ENCODE assay signal across 9 mouse cellular contexts in genomic region chr4:152697247-152697960, GRCm38 (mm10).
A peak's percentile ranks its signal among the peaks of the same experiment; 100 is the strongest.
DNase-seq lines count a peak whose midpoint lies in the region; ATAC-seq and TF ChIP-seq lines count a peak whose summit lies in the region.
"Had no signal": no experiment of that assay in that cellular context is flagged by ENCODE, and none has a peak within 500 bp of the region (broad histone marks: within the 10 kb centered on the region; RNA-seq: fewer than 3 reads in every experiment).

No protein-coding gene starts in this region.

- no peak for TF ChIP-seq CTCF in lung, postnatal 0 days (IDR thresholded peaks at IDR 0.05)

- 20% methylated on average over 22 of the region's 22 CpGs for WGBS in lung, embryonic 15.5 days
- 19% methylated on average over 22 of the region's 22 CpGs for WGBS in lung, postnatal 0 days
- WGBS in forebrain, embryonic 12.5 days = 29% methylated on average over 22 of the region's 22 CpGs

- H3K27me3 ChIP-seq in lung, embryonic 15.5 days = no peaks in the 10 kb centered on the region
- no peaks in the 10 kb centered on the region for H3K27me3 ChIP-seq in lung, postnatal 0 days (replicated peaks; ENCODE audit: insufficient read depth, low read length)
- 0 out of 2 replicates have a peak, but pooled peaks cover 10% of the 10 kb centered on the region for H3K27me3 ChIP-seq in forebrain, embryonic 12.5 days

- no peak overlapping the region for H3K27ac ChIP-seq in lung, embryonic 15.5 days
- H3K27ac ChIP-seq in lung, postnatal 0 days (ENCODE audit: low read length) = no peak overlapping the region
- H3K27ac ChIP-seq in forebrain, embryonic 12.5 days = peak overlapping the region; percentile 74
- H3K27ac ChIP-seq: limb, embryonic 12.5 days had no signal

- intact Hi-C loops in left cerebral cortex, postnatal 25 days (cut with DNase I) = no loop called here

- no peak overlapping the region for H3K9ac ChIP-seq in lung, embryonic 15.5 days
- H3K9ac ChIP-seq in lung, postnatal 0 days (replicated peaks; ENCODE audit: low read depth) = no peak overlapping the region
- H3K9ac ChIP-seq in forebrain, embryonic 12.5 days = 0 out of 2 replicates have a peak overlapping the region, but pooled peaks have one; percentile 4
- H3K9ac ChIP-seq: limb, embryonic 12.5 days had no signal

- H3K4me2 ChIP-seq in lung, embryonic 15.5 days = no peak overlapping the region
- H3K4me2 ChIP-seq in lung, postnatal 0 days (replicated peaks; ENCODE audit: low read depth, low read length) = no peak overlapping the region
- peak overlapping the region; percentile 22 for H3K4me2 ChIP-seq in forebrain, embryonic 12.5 days
- H3K4me2 ChIP-seq: limb, embryonic 12.5 days had no signal

- H3K9me3 ChIP-seq in lung, embryonic 15.5 days = no peaks in the 10 kb centered on the region
- H3K9me3 ChIP-seq in lung, postnatal 0 days (ENCODE audit: low read length) = no peaks in the 10 kb centered on the region
- 0 out of 2 replicates have a peak, but pooled peaks cover 5% of the 10 kb centered on the region for H3K9me3 ChIP-seq in forebrain, embryonic 12.5 days

- H3K36me3 ChIP-seq in lung, embryonic 15.5 days = no peaks in the 10 kb centered on the region
- H3K36me3 ChIP-seq in lung, postnatal 0 days (ENCODE audit: insufficient read depth, low read length) = no peaks in the 10 kb centered on the region
- H3K36me3 ChIP-seq in forebrain, embryonic 12.5 days (replicated peaks) = no peaks in the 10 kb centered on the region
- H3K36me3 ChIP-seq: limb, embryonic 12.5 days had no signal

- no peaks in the 10 kb centered on the region for H3K4me1 ChIP-seq in lung, embryonic 15.5 days
- no peaks in the 10 kb centered on the region for H3K4me1 ChIP-seq in lung, postnatal 0 days (ENCODE audit: insufficient read depth, low read depth, low read length)
- peaks cover 31% of the 10 kb centered on the region for H3K4me1 ChIP-seq in forebrain, embryonic 12.5 days
- H3K4me1 ChIP-seq: limb, embryonic 12.5 days had no signal

- H3K4me3 ChIP-seq in lung, embryonic 15.5 days = no peak overlapping the region
- H3K4me3 ChIP-seq in lung, postnatal 0 days (ENCODE audit: low read depth, low read length) = no peak overlapping the region
- H3K4me3 ChIP-seq in forebrain, embryonic 12.5 days (replicated peaks) = no peak overlapping the region
- H3K4me3 ChIP-seq: erythroblast, embryonic 14.5 days; limb, embryonic 12.5 days had no signal

- no peak for DNase-seq in lung, postnatal 0 days (ENCODE audit: low spot score)
- DNase-seq in left cerebral cortex, postnatal 25 days (ENCODE audit: low spot score in 2 of 2) = peak; percentile 8 to 36
- DNase-seq in right cerebral cortex, postnatal 25 days = peak; percentile 21
- no peak for DNase-seq in thymus, postnatal 14 days

- no peak for TF ChIP-seq EP300 in lung, postnatal 0 days (IDR thresholded peaks at IDR 0.05)

- peak; percentile 44; the same call in 1 of the 2 replicates for ATAC-seq in lung, embryonic 15.5 days (ENCODE audit: borderline replicate concordance, extremely low read depth, low FRiP score, low TSS enrichment)
- ATAC-seq in lung, postnatal 0 days = no peak
- ATAC-seq in forebrain, embryonic 12.5 days (ENCODE audit: low FRiP score) = peak; percentile 80
- no peak for ATAC-seq in activated CD4-positive, CD25-positive, alpha-beta regulatory T cell, adult 4 months

Comparison
In these comparisons a context has a peak if more than half of its experiments do, and no peak if none do; other contexts are left out.
1. ATAC-seq: peak in lung, embryonic 15.5 days (single experiment) and forebrain, embryonic 12.5 days (single experiment); none in lung, postnatal 0 days (single experiment) and activated CD4-positive, CD25-positive, alpha-beta regulatory T cell, adult 4 months (single experiment).
2. DNase-seq: peak in left cerebral cortex, postnatal 25 days (2 of 2) and right cerebral cortex, postnatal 25 days (single experiment); none in lung, postnatal 0 days (single experiment) and thymus, postnatal 14 days (single experiment).